Mouse (Mus musculus): Measurements from ENCODE around the gene Eif6. TPM values are rescaled to one million over a fixed set of nuclear protein-coding genes. Genes with fewer than 3 reads are reported as not detected.

Eif6 gene
- total and polyA plus RNA-seq, 3 experiments: 349 to 408 TPM; not detected in 1

DNA sequence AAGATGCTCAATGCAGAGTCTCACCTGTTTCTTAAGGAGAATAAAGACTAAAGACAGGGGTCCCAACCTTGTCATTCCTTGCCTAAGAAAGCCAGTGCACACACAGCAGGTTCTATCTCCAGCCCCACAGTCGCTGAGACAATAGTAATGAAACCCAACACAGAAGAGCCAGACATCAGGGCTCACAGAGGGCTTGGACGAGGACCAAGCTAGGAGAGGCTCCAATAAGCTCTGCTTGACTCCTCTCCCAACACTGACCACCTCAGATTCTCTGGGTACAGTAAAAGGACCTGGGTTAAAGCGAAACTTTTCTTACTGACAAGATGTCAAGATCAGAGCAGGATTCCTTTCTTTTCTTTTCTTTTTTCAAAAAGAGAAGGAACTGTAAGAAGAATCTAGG, 28.1 kb downstream of the Eif6 start:
- H3K27me3 ChIP-seq (ENCODE audit: control insufficient read depth in 1 of 2, insufficient read depth in 2 of 2, low read length in 2 of 2): peaks cover 8 to 17% of the 10 kb centered on the region in 2 experiments
- H3K4me3 ChIP-seq (ENCODE audit: control insufficient read depth in 1 of 2, insufficient read depth in 1 of 2, low read depth in 2 of 2, low read length in 2 of 2): no peak overlapping the region
- no peaks in the 10 kb centered on the region for H3K4me1 ChIP-seq (ENCODE audit: control insufficient read depth in 1 of 2, insufficient read depth in 2 of 2, low read length in 2 of 2)
- DNase-seq (ENCODE audit: low read depth, low spot score): no peak
- no peaks in the 10 kb centered on the region for H3K36me3 ChIP-seq (ENCODE audit: control insufficient read depth in 1 of 2, insufficient read depth in 2 of 2, low read length in 2 of 2)
- no peaks in the 10 kb centered on the region for H3K79me2 ChIP-seq (ENCODE audit: control insufficient read depth, insufficient read depth, low read length, poor library complexity)
- H3K9ac ChIP-seq (ENCODE audit: control insufficient read depth, low read depth, low read length, poor library complexity, severe bottlenecking): no peak overlapping the region
- no peak overlapping the region for H3K27ac ChIP-seq (ENCODE audit: control insufficient read depth, low read depth, low read length)
- TF ChIP-seq NELFE (IDR thresholded peaks at IDR 0.05; ENCODE audit: low read depth, low read length) (no peak), RCOR1 (IDR thresholded peaks at IDR 0.05; ENCODE audit: low read depth, low read length) (no peak), E2F4 (IDR thresholded peaks at IDR 0.05; ENCODE audit: borderline replicate concordance, low read depth, low read length) (no peak), NRF1 (IDR thresholded peaks at IDR 0.05; ENCODE audit: insufficient read depth, low read depth, low read length, poor library complexity, severe bottlenecking) (no peak), RAD21 (IDR thresholded peaks at IDR 0.05; ENCODE audit: low read depth, low read length) (no peak), MAZ (IDR thresholded peaks at IDR 0.05; ENCODE audit: low read depth, low read length) (no peak), TCF12 (IDR thresholded peaks at IDR 0.05; ENCODE audit: low read depth, low read length) (no peak), POLR2A (IDR thresholded peaks at IDR 0.05; ENCODE audit: control insufficient read depth in 1 of 2, insufficient read depth in 1 of 2, low read depth in 1 of 2, low read length in 2 of 2, poor library complexity in 1 of 2) (no peak), MAX (IDR thresholded peaks at IDR 0.05; ENCODE audit: low read length) (no peak), EP300 (IDR thresholded peaks at IDR 0.05; ENCODE audit: low read depth in 1 of 2, low read length in 2 of 2) (no peak), GABPA (IDR thresholded peaks at IDR 0.05; ENCODE audit: low read depth, low read length) (no peak)
- H3K9me3 ChIP-seq (replicated peaks; ENCODE audit: insufficient read depth, low read length): no peaks in the 10 kb centered on the region

DNA sequence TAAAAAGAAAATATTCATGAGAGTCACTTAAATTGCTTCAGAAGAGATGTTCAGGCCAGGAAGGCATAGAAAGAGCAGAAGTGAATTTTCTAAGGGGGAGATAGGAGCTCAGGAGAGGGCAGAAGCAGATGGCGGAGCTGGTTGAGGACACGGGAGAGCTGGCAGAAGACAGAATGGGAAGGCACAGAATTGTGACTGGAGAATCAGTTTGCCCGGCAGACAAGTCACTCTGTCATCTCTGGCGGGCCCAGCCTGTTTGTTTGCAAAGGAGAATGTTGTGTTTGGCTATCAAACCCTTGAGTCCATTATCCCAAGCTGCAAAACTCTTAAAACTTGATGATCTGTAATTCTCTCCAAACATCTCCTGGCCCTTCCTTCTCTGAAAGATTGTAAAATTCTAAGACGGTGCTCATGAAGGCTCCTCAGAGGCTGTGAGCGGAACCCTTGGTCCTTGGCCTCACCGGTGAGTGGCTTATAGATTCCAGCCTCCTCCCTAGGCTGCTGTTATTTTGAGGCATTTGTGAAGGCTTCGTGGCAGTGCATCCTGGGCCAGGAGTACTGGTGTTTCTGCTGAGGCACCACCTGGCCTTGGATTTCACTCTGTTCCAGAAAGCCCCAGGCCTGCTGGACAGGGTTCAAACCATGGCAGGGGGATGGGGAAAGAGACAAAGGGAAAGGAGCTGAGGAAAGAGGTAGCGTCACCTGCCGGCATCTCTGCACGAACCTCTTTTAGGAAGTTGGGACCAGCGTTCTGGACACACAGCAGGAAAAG, 31.9 kb downstream of the Eif6 start:
- H3K9me3 ChIP-seq (replicated peaks; ENCODE audit: insufficient read depth, low read length): no peaks in the 10 kb centered on the region
- H3K4me1 ChIP-seq (ENCODE audit: control insufficient read depth in 1 of 2, insufficient read depth in 2 of 2, low read length in 2 of 2): no peaks in the 10 kb centered on the region
- no peak overlapping the region for H3K4me3 ChIP-seq (ENCODE audit: control insufficient read depth in 1 of 2, insufficient read depth in 1 of 2, low read depth in 2 of 2, low read length in 2 of 2)
- H3K27me3 ChIP-seq (ENCODE audit: control insufficient read depth in 1 of 2, insufficient read depth in 2 of 2, low read length in 2 of 2): peaks cover 7 to 17% of the 10 kb centered on the region in 2 experiments
- no peaks in the 10 kb centered on the region for H3K79me2 ChIP-seq (ENCODE audit: control insufficient read depth, insufficient read depth, low read length, poor library complexity)
- no peak overlapping the region for H3K27ac ChIP-seq (ENCODE audit: control insufficient read depth, low read depth, low read length)
- DNase-seq (ENCODE audit: low read depth, low spot score): no peak
- no peaks in the 10 kb centered on the region for H3K36me3 ChIP-seq (ENCODE audit: control insufficient read depth in 1 of 2, insufficient read depth in 2 of 2, low read length in 2 of 2)
- TF ChIP-seq NRF1 (IDR thresholded peaks at IDR 0.05; ENCODE audit: insufficient read depth, low read depth, low read length, poor library complexity, severe bottlenecking): no peak
- no peak for TF ChIP-seq TCF12 (IDR thresholded peaks at IDR 0.05; ENCODE audit: low read depth, low read length)
- TF ChIP-seq CHD1 (IDR thresholded peaks at IDR 0.05; ENCODE audit: low read depth, low read length): no peak
- no peak overlapping the region for H3K9ac ChIP-seq (ENCODE audit: control insufficient read depth, low read depth, low read length, poor library complexity, severe bottlenecking)

DNA sequence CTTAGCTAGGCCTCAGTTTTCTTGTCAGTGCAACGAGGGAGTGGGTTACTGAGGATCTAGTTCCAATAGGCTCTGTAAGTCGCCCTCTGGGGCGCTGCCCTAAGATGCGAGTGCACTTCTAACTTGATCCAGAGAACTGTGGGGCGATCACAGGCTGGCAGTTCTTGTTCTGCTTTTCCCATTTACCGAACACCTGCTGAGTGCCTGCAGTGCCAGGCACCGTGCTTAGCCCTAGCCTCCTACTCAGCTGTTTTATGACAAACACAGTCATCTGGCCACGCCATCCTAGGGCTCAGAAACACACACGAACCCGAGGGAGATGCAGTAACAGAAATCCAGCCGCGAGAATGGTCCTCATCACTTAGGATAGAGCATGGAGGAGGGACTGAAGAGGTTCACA, 33.8 kb downstream of the Eif6 start:
- Histone ChIP-seq H3K27ac (ENCODE audit: control insufficient read depth, low read depth, low read length) (no peak overlapping the region), H3K9me3 (replicated peaks; ENCODE audit: insufficient read depth, low read length) (no peaks in the 10 kb centered on the region), H3K79me2 (ENCODE audit: control insufficient read depth, insufficient read depth, low read length, poor library complexity) (no peaks in the 10 kb centered on the region), H3K9ac (ENCODE audit: control insufficient read depth, low read depth, low read length, poor library complexity, severe bottlenecking) (no peak overlapping the region), H3K4me1 (ENCODE audit: control insufficient read depth in 1 of 2, insufficient read depth in 2 of 2, low read length in 2 of 2) (no peaks in the 10 kb centered on the region), H3K27me3 (ENCODE audit: control insufficient read depth in 1 of 2, insufficient read depth in 2 of 2, low read length in 2 of 2) (peaks cover 8 to 10% of the 10 kb centered on the region in 2 experiments), H3K4me3 (ENCODE audit: control insufficient read depth in 1 of 2, insufficient read depth in 1 of 2, low read depth in 2 of 2, low read length in 2 of 2) (no peak overlapping the region), H3K36me3 (ENCODE audit: control insufficient read depth in 1 of 2, insufficient read depth in 2 of 2, low read length in 2 of 2) (no peaks in the 10 kb centered on the region)
- TF ChIP-seq POLR2AphosphoS2 (IDR thresholded peaks at IDR 0.05; ENCODE audit: low read length): no peak
- TF ChIP-seq ZMIZ1 (IDR thresholded peaks at IDR 0.05; ENCODE audit: low read depth, low read length): no peak
- no peak for TF ChIP-seq SIN3A (IDR thresholded peaks at IDR 0.05; ENCODE audit: low read length)
- TF ChIP-seq MYB (IDR thresholded peaks at IDR 0.05; ENCODE audit: low read depth, low read length): no peak
- no peak for DNase-seq (ENCODE audit: low read depth, low spot score)

Data from MEL (cell line).